Mouse (Mus musculus) MEL (cell line): ENCODE measurements around the gene Tas2r116. TPM values are rescaled to one million over a fixed set of nuclear protein-coding genes. Genes with fewer than 3 reads are reported as not detected.

Experiments used
- DNase-seq: peaks from one replicate; pipeline ENCODE4 v3.0.0; 2011; ENCODE audit warnings: low read depth, low spot score
- H3K27ac ChIP-seq: 2 replicates; pipeline ENCODE4 v1.5.1; 2012; ENCODE audit warnings: low read depth, mild to moderate bottlenecking, control low read depth, low read length, moderate library complexity; ENCODE audit not compliant: control insufficient read depth
- H3K27me3 ChIP-seq, 2 experiments: fragments of 150-350 bp in 1 of 2; sonication (generic) in 1 of 2; 2 replicates each; pipeline ENCODE4 v1.6.1; 2012; ENCODE audit warnings: low read length in 2 of 2, mild to moderate bottlenecking in 2 of 2, improper control_type of control experiment in 1 of 2, moderate library complexity in 1 of 2; ENCODE audit not compliant: insufficient read depth in 2 of 2, control insufficient read depth in 1 of 2
- H3K36me3 ChIP-seq, 2 experiments: 2 replicates each; pipeline ENCODE4 v1.6.1; 2012 to 2014; ENCODE audit warnings: low read length in 2 of 2, improper control_type of control experiment in 1 of 2, inconsistent platforms in 1 of 2, mild to moderate bottlenecking in 1 of 2; ENCODE audit not compliant: insufficient read depth in 2 of 2, control insufficient read depth in 1 of 2
- H3K4me1 ChIP-seq, 2 experiments: fragments of 150-350 bp in 1 of 2; sonication (generic) in 1 of 2; 2 replicates each; pipeline ENCODE4 v1.6.1; 2012; ENCODE audit warnings: low read length in 2 of 2, improper control_type of control experiment in 1 of 2, mild to moderate bottlenecking in 1 of 2; ENCODE audit not compliant: insufficient read depth in 2 of 2, control insufficient read depth in 1 of 2
- H3K4me3 ChIP-seq, 2 experiments: fragments of 150-350 bp in 1 of 2; sonication (generic) in 1 of 2; 2 replicates each; pipeline ENCODE4 v1.5.1; 2012; ENCODE audit warnings: low read depth in 2 of 2, low read length in 2 of 2, mild to moderate bottlenecking in 2 of 2, moderate library complexity in 2 of 2, control low read depth in 1 of 2, improper control_type of control experiment in 1 of 2; ENCODE audit not compliant: control insufficient read depth in 1 of 2, insufficient read depth in 1 of 2
- H3K79me2 ChIP-seq: 2 replicates; pipeline ENCODE4 v1.6.1; 2012; ENCODE audit warnings: mild to moderate bottlenecking, low read length, moderate library complexity; ENCODE audit not compliant: control insufficient read depth, poor library complexity, insufficient read depth
- H3K9ac ChIP-seq: 2 replicates; pipeline ENCODE4 v1.6.1; 2012; ENCODE audit warnings: low read depth, mild to moderate bottlenecking, control low read depth, low read length, moderate library complexity; ENCODE audit not compliant: control insufficient read depth, poor library complexity, severe bottlenecking
- H3K9me3 ChIP-seq: fragments of 150-350 bp; sonication (generic); replicated peaks from 2 replicates; pipeline ENCODE4 v1.6.1; 2012; ENCODE audit warnings: mild to moderate bottlenecking, low read length, improper control_type of control experiment, moderate library complexity; ENCODE audit not compliant: insufficient read depth
- CHD1 ChIP-seq: IDR thresholded peaks from 2 replicates; pipeline ENCODE4 v1.6.1; 2012; ENCODE audit warnings: low read depth, mild to moderate bottlenecking, inconsistent platforms, low read length, improper control_type of control experiment
- CHD2 ChIP-seq: IDR thresholded peaks from 2 replicates; pipeline ENCODE4 v1.6.1; 2011; ENCODE audit warnings: low read length, improper control_type of control experiment
- CTCF ChIP-seq, 3 experiments: IDR thresholded peaks in 2 of 3; conservative IDR thresholded peaks in 1 of 3; 2 replicates each; pipeline ENCODE4 v1.5.1; 2011 to 2012; ENCODE audit warnings: low read length in 3 of 3, low read depth in 2 of 3, mild to moderate bottlenecking in 2 of 3, improper control_type of control experiment in 1 of 3, inconsistent platforms in 1 of 3, mixed read lengths in 1 of 3, moderate library complexity in 1 of 3; ENCODE audit not compliant: control insufficient read depth in 1 of 3, insufficient read depth in 1 of 3, poor library complexity in 1 of 3, severe bottlenecking in 1 of 3
- E2F4 ChIP-seq: IDR thresholded peaks from 2 replicates; pipeline ENCODE4 v1.6.1; 2011; ENCODE audit warnings: low read depth, low read length, improper control_type of control experiment, borderline replicate concordance
- ELF1 ChIP-seq: IDR thresholded peaks from 2 replicates; pipeline ENCODE4 v1.6.1; 2014; ENCODE audit warnings: low read depth, mild to moderate bottlenecking, inconsistent platforms, low read length, improper control_type of control experiment, moderate library complexity
- EP300 ChIP-seq, 2 experiments: IDR thresholded peaks; 2 replicates each; pipeline ENCODE4 v1.6.1; 2011; ENCODE audit warnings: improper control_type of control experiment in 2 of 2, low read length in 2 of 2, low read depth in 1 of 2, mild to moderate bottlenecking in 1 of 2
- ETS1 ChIP-seq: IDR thresholded peaks from 2 replicates; pipeline ENCODE4 v1.6.1; 2012; ENCODE audit warnings: low read depth, mild to moderate bottlenecking, inconsistent platforms, low read length, improper control_type of control experiment, moderate library complexity
- JUND ChIP-seq: IDR thresholded peaks from 2 replicates; pipeline ENCODE4 v1.6.1; 2011; ENCODE audit warnings: low read depth, mild to moderate bottlenecking, improper control_type of control experiment, low read length
- KAT2A ChIP-seq: conservative IDR thresholded peaks from 2 replicates; pipeline ENCODE4 v1.6.1; 2012; ENCODE audit warnings: low read depth, low read length, improper control_type of control experiment, inconsistent platforms
- MAFK ChIP-seq: IDR thresholded peaks from 2 replicates; pipeline ENCODE4 v1.6.1; 2011; ENCODE audit warnings: low read depth, mild to moderate bottlenecking, low read length, improper control_type of control experiment, borderline replicate concordance
- MEF2A ChIP-seq: IDR thresholded peaks from 2 replicates; pipeline ENCODE4 v1.6.1; 2014; ENCODE audit warnings: low read depth, mild to moderate bottlenecking, inconsistent platforms, low read length, improper control_type of control experiment; ENCODE audit not compliant: poor library complexity, insufficient replicate concordance, severe bottlenecking; ENCODE audit errors: extremely low read depth
- MYB ChIP-seq: IDR thresholded peaks from 2 replicates; pipeline ENCODE4 v1.6.1; 2011; ENCODE audit warnings: mild to moderate bottlenecking, low read depth, low read length, improper control_type of control experiment
- NELFE ChIP-seq: IDR thresholded peaks from 2 replicates; pipeline ENCODE4 v1.6.1; 2011; ENCODE audit warnings: low read depth, low read length, improper control_type of control experiment
- NRF1 ChIP-seq: IDR thresholded peaks from 2 replicates; pipeline ENCODE4 v1.6.1; 2014; ENCODE audit warnings: low read depth, mild to moderate bottlenecking, inconsistent platforms, low read length, improper control_type of control experiment, moderate library complexity; ENCODE audit not compliant: poor library complexity, insufficient read depth, severe bottlenecking
- POLR2AphosphoS5 ChIP-seq: IDR thresholded peaks from 2 replicates; pipeline ENCODE4 v1.6.1; 2012; ENCODE audit warnings: low read depth, borderline replicate concordance, mild to moderate bottlenecking, inconsistent platforms, low read length, moderate library complexity, mixed read lengths
- SIN3A ChIP-seq: IDR thresholded peaks from 2 replicates; pipeline ENCODE4 v1.6.1; 2012; ENCODE audit warnings: low read length, improper control_type of control experiment, inconsistent platforms
- SMC3 ChIP-seq: IDR thresholded peaks from 2 replicates; pipeline ENCODE4 v1.6.1; 2011; ENCODE audit warnings: low read depth, low read length, improper control_type of control experiment
- TCF12 ChIP-seq: IDR thresholded peaks from 2 replicates; pipeline ENCODE4 v1.6.1; 2014; ENCODE audit warnings: low read depth, mild to moderate bottlenecking, inconsistent platforms, low read length, improper control_type of control experiment, moderate library complexity
- UBTF ChIP-seq: IDR thresholded peaks from 2 replicates; pipeline ENCODE4 v1.6.1; 2012; ENCODE audit warnings: low read depth, mild to moderate bottlenecking, inconsistent platforms, low read length, improper control_type of control experiment, moderate library complexity, borderline replicate concordance; ENCODE audit not compliant: insufficient read depth
- ZNF384 ChIP-seq: IDR thresholded peaks from 2 replicates; pipeline ENCODE4 v1.6.1; 2012; ENCODE audit warnings: low read depth, mild to moderate bottlenecking, inconsistent platforms, low read length, improper control_type of control experiment
- polyA plus RNA-seq, 2 experiments: library from polyadenylated mRNA; stranded (reverse) in 1 of 2; unstranded in 1 of 2; fragments of >175 nt in 1 of 2; fragments of >200 nt in 1 of 2; gene quantifications; 2 replicates each; pipeline versions ENCODE4 v1.2.1 to v1.2.4; 2012; ENCODE audit warnings: low replicate concordance in 2 of 2, low read depth in 1 of 2; ENCODE audit not compliant: insufficient read length in 2 of 2, insufficient read depth in 1 of 2, missing spikeins in 1 of 2
- total RNA-seq: library from RNA; depleted of rRNA; stranded (reverse); fragments of 300-350 nt; gene quantifications from 2 replicates; pipeline ENCODE4 v1.2.3, GENCODE M21; 2012

Tas2r116 gene
- total and polyA plus RNA-seq, 3 experiments: not detected

GRCm38 (mm10) chr6:132867708-132868107 is 12.5 kb downstream of the Tas2r116 start, which contains the start of gene Tas2r110:
Tas2r110 (plus strand) TSS chr6:132868008.
- Histone ChIP-seq H3K9me3 (no peaks in the 10 kb centered on the region), H3K27me3 (no peaks in the 10 kb centered on the region), H3K27ac (no peak within 1 kb of the TSS), H3K9ac (no peak within 1 kb of the TSS), H3K36me3 (no peaks in the 10 kb centered on the region), H3K79me2 (no peaks in the 10 kb centered on the region), H3K4me3 (no peak within 1 kb of the TSS), H3K4me1 (no peaks in the 10 kb centered on the region)
- TF ChIP-seq JUND (no peak), NRF1 (no peak), CHD1 (no peak), ELF1 (no peak), CTCF (IDR thresholded peaks at IDR 0.05 in 2 of 3, conservative IDR thresholded peaks at IDR 0.05 in 1 of 3; ENCODE audit: control insufficient read depth in 1 of 3, insufficient read depth in 1 of 3, low read depth in 2 of 3, low read length in 3 of 3, poor library complexity in 1 of 3, severe bottlenecking in 1 of 3) (no peak), MAFK (no peak), E2F4 (no peak), CHD2 (no peak), SMC3 (no peak), MYB (no peak), KAT2A (no peak), MEF2A (no peak), EP300 (IDR thresholded peaks at IDR 0.05; ENCODE audit: low read depth in 1 of 2, low read length in 2 of 2) (no peak), POLR2AphosphoS5 (no peak), SIN3A (no peak), ZNF384 (no peak)
- DNase-seq: no peak

DNA sequence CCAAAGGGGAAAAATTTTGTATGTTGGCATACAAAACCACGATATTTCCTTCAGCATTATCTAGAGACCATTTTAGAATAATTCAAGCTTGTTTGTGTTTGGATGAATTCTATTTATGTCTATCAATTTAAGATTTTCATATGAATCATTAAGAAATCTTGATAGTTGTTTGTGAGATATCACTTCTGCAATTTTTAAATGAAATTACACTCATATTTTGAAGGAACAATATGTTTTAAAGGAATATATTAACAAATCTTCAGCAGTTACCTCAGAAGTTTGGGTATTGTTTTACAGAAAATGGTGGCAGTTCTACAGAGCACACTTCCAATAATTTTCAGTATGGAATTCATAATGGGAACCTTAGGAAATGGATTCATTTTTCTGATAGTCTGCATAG is 37.5 kb downstream of the Tas2r116 start, which contains the start of gene Tas2r113:
TSS of gene Tas2r113 (plus strand) at position 301 of the 400 bp plus-strand sequence.
- H3K27me3 ChIP-seq: no peaks in the 10 kb centered on the region
- H3K4me1 ChIP-seq: no peaks in the 10 kb centered on the region
- no peak within 1 kb of the TSS for H3K4me3 ChIP-seq
- H3K79me2 ChIP-seq: no peaks in the 10 kb centered on the region
- H3K9me3 ChIP-seq: no peaks in the 10 kb centered on the region
- H3K9ac ChIP-seq: no peak within 1 kb of the TSS
- no peak within 1 kb of the TSS for H3K27ac ChIP-seq
- TF ChIP-seq CHD2 (no peak), NRF1 (no peak), UBTF (no peak), TCF12 (no peak), CTCF (IDR thresholded peaks at IDR 0.05 in 2 of 3, conservative IDR thresholded peaks at IDR 0.05 in 1 of 3; ENCODE audit: control insufficient read depth in 1 of 3, insufficient read depth in 1 of 3, low read depth in 2 of 3, low read length in 3 of 3, poor library complexity in 1 of 3, severe bottlenecking in 1 of 3) (no peak), JUND (no peak), NELFE (no peak), CHD1 (no peak), ETS1 (no peak)
- DNase-seq: no peak
- H3K36me3 ChIP-seq: no peaks in the 10 kb centered on the region
